Mouse (Mus musculus): ENCODE results near the gene Hpn. TPM values are rescaled to one million over a fixed set of nuclear protein-coding genes. Genes with fewer than 3 reads are reported as not detected.
A peak's percentile ranks its signal among the peaks of the same experiment; 100 is the strongest.

The Hpn gene
- total RNA-seq (2017): 1.2 TPM in 1 of 2 replicates, not detected in the other

DNA sequence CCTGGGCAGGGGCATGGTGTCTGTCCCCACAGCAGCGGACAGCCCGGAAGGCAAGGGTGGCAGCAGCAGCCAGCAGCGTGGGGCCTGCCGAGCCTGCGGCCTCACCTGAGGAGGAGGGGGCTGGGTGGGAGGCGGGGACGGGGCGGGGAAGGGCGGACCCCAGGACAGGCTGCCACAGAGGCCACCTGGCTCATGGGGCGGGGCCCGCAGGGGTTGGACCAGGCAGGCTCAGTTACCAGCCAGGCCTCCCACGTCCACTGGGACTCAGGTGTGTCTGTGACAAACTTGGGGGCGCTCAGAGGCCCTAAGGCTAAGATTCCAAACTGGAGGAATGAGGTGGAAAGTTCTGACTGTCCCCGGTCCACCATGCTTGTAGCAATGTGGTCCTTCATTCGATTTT lies at the start of gene Hpn:
Gene Hpn (minus strand): TSS at position 109 of the 400 bp plus-strand sequence.
- ATAC-seq (ENCODE audit: extremely low read depth, insufficient number of reproducible peaks, low FRiP score, poor library complexity, severe bottlenecking): no peak

DNA sequence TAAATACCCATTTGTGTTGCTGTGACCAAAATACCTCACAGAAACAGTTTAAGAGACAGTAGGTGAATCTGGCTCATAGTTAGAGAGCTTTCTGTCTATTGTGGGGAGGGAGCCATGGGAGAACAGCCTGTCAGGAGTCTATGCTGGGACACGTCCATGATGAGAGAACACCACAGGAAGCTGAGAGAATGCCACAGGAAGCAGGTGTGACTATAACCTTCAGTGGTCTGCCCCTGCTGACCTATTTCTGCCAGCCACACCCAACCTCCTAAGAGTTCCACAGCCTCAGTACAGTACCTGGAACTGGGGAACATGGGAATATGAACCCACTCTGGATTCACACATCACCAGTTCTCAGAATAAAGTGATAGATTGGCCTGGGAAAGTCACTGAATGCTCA lies 49.7 kb upstream of the Hpn start:
- no peak for ATAC-seq (ENCODE audit: extremely low read depth, insufficient number of reproducible peaks, low FRiP score, poor library complexity, severe bottlenecking)

DNA sequence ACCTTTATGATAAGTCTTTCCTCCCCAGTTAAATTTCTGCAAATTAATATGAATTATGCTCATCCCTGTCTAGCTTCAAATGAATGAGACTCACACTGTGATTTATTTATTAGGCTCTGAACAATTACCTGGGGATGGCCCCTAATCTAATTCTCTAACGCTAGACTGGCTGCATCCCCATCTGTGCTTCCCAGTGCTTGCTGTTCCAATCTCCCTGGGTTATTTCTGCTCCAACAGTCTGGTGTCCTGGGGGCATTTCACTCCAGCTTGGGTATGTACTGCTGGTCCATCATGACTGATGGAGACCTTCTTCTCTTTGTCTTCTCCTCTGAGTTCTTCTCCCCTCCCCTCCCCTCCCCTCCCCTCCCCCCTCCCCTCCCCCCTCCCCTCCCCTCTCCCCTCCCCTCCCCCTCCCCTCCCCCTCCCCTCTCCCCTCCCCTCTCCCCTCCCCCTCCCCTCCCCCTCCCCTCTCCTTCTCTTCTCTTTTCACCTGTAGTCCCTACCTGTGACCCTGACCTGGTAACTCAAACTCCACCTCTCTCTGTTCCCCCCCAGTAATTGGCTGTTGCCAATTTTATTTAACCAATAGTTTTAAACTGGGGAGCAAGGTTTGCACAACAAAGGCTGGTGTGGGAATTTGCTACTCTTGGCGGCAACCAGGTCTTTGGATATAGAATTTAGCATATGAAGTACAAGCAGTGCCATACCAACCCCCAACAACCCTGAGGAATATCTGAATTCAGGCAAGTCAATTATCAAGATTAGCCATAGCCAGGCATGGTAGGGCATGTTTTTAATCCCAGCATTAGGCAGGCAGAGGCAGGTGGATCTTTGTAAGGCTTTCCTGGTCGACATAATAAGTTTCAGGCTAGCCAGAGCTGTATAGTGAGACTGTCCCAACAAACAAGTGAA lies 48.8 kb upstream of the Hpn start:
- ATAC-seq (ENCODE audit: extremely low read depth, insufficient number of reproducible peaks, low FRiP score, poor library complexity, severe bottlenecking): no peak

- no peak for ATAC-seq (ENCODE audit: extremely low read depth, insufficient number of reproducible peaks, low FRiP score, poor library complexity, severe bottlenecking)
Measured at GRCm38 (mm10) chr7:31162324-31162723, 47.2 kb upstream of the Hpn start.

GRCm38 (mm10) chr7:31161831-31162230 lies 46.7 kb upstream of the Hpn start:
- ATAC-seq (ENCODE audit: extremely low read depth, insufficient number of reproducible peaks, low FRiP score, poor library complexity, severe bottlenecking): no peak

- ATAC-seq (ENCODE audit: extremely low read depth, insufficient number of reproducible peaks, low FRiP score, poor library complexity, severe bottlenecking): no peak
Measured at GRCm38 (mm10) chr7:31161246-31161645, 46.2 kb upstream of the Hpn start.

- ATAC-seq (ENCODE audit: extremely low read depth, insufficient number of reproducible peaks, low FRiP score, poor library complexity, severe bottlenecking): peak; percentile 33; the same call in 1 of the 2 replicates
Measured at GRCm38 (mm10) chr7:31160763-31161162, 45.7 kb upstream of the Hpn start.

GRCm38 (mm10) chr7:31156034-31156928 lies 41.2 kb upstream of the Hpn start:
- peak; percentile 38; the same call in 1 of the 2 replicates for ATAC-seq (ENCODE audit: extremely low read depth, insufficient number of reproducible peaks, low FRiP score, poor library complexity, severe bottlenecking)

- no peak for ATAC-seq (ENCODE audit: extremely low read depth, insufficient number of reproducible peaks, low FRiP score, poor library complexity, severe bottlenecking)
Measured at GRCm38 (mm10) chr7:31155296-31156033, 40.4 kb upstream of the Hpn start, which contains the start of gene Gramd1a. Gramd1a (minus strand) TSS chr7:31155896.

DNA sequence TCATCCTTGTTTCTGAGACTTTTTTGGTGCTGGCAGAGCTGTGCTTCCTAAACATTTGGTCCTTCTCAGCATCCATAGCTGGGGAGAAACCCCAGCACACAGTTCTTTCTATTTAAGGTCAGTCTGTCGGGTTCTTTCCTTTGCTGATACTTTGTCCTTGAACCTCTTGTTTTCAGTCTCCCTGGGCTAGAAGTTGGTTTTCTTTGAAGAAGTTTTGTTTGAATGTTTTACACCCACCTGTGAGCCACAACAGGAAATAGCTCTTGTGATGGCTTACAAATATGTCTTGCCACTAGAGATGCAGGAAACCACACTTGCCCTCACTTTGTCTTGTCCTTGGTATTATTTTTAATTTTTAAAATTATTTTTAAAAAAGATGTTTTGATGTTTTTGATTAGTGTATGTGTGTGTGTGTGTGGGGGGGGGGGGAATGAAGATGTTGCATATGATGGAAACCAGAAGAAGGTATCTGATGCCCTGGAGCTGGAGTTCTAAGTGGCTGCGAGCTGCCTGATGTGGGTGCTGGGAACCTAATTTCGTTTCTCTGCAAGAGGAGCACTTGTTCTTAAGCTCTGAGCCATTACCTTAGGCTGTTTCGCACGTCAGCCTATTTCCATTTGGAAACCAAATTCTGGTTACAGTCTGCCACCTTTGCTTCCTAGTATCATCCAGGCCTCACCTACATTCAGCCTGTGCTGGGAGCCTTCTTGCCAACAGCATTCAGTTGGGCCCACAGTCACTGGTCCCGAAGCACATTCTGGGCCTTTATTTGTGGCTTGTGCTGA lies 38.6 kb upstream of the Hpn start:
- no peak for ATAC-seq (ENCODE audit: extremely low read depth, insufficient number of reproducible peaks, low FRiP score, poor library complexity, severe bottlenecking)

DNA sequence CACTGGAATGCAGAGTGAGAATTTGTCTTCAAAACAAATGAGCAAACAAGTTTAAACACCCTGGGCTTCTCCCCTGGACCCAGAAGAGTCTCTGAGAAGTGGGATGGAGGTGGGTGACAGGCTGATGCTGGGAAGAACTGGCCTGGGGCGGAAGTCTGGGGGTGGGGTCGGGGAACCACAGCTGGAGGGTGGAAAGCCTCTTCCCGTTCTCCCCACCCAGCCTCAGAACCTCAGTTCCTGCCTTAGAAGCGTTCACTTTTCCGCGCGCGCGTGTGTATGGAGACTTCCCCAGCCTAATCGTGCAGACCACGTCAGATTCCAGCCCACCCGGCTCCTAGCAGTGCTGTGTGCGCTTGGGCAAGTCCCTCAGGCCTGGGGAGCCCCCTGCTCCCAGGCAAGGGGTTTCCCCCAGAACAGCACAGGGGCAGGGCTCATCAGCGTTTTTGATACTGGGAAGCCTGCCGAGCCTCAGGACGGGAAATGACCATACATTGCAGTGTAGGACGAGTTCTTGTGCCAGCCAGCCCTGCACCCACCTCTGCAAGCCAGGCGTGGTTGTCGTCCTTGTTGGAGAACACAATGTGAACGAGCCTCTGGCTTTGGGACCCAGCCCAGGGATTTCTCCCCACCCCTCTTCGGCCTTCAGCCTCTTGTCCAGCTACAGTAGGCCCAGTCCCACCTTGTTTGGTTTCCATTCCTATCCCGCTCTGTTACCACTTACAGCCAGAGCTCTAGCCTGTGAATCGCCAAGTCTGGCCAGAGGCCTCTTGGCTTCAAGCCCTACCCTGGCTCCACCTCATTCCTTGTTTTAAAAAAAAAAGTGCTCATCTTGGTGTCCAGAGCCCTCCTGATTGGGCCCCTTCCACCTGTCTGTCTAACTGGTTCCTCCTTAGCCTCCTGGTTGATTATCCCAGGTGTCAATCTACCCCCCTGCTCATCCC lies 36.5 kb upstream of the Hpn start:
- ATAC-seq (ENCODE audit: extremely low read depth, insufficient number of reproducible peaks, low FRiP score, poor library complexity, severe bottlenecking): no peak

DNA sequence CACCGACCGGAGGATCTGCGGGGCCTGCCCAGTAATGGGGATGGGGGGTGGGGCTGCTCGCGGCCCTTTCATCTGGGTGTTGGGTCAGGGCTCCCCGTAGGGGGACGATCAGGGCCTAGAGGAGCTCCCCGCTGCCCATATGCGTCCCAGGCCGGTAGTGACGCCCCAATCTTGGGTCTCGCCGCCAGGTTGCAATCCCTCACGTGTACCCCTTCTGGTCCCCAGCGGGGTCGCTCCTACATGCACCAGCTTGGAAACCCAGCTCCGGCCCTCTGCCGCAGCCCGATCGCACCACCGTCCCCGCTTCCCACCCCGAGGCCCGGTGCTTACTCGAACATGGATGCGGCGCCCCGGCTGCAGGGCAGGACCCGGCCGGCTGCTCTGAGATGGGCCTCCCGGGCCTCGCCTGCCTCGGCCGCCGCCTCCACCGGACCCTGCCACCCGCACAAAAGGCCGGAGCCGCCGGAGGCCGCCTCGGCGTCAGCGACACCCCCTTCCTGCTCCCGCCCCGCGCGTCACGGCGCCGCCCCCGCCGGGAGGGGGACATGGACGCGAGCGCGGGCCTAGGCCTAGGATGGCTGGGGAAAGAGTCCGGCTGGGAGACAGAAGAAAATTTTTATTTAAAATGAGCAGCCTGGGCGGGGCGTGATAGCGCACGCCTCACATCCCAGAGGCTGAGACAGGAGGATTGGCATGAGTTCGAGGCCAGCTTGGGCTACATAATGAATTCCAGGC lies 35.6 kb upstream of the Hpn start:
- peak; percentile 27; the same call in 1 of the 2 replicates for ATAC-seq (ENCODE audit: extremely low read depth, insufficient number of reproducible peaks, low FRiP score, poor library complexity, severe bottlenecking)

- ATAC-seq (ENCODE audit: extremely low read depth, insufficient number of reproducible peaks, low FRiP score, poor library complexity, severe bottlenecking): no peak
Measured at GRCm38 (mm10) chr7:31149751-31150565, 34.9 kb upstream of the Hpn start.

DNA sequence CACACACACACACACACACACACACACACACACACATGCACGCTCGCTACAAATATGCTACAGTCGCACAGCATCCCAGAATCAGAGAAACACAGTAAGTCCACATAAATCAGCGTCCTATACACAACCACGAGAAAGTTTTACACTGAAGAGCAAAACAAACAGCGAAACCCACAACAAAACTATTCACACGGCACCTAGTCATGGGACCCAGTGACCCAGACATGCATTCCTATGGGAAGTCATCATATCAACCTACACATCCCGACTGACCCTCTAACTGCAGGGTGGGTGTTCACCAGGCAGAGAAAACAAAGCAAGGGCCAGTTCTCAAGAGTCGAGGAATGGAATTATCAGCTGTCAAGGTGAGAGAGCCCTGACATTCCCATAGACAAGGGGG lies 34.2 kb upstream of the Hpn start:
- no peak for ATAC-seq (ENCODE audit: extremely low read depth, insufficient number of reproducible peaks, low FRiP score, poor library complexity, severe bottlenecking)

- peak; percentile 78 for ATAC-seq (ENCODE audit: extremely low read depth, insufficient number of reproducible peaks, low FRiP score, poor library complexity, severe bottlenecking)
Measured at GRCm38 (mm10) chr7:31148756-31149155, 33.7 kb upstream of the Hpn start.

DNA sequence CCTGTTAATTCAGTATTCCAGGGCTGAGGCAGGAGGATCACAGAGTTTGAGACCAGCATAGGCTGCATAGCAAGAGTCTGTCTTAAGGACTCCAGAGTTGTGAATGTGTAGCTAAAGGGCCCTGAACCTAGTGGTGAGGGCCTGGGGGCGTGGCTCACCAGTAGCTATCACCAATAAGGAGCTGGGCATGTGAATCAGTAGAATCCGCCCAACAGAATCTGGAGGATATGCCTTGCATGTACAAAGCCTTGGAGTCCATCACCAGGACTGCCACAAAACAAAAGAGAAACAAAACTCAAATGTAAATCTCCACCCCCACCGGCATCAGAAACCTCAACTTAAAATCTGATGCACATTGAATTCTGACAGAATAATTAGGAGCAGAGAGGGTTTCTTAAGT lies 33.0 kb upstream of the Hpn start:
- ATAC-seq (ENCODE audit: extremely low read depth, insufficient number of reproducible peaks, low FRiP score, poor library complexity, severe bottlenecking): no peak
